Mouse (Mus musculus): ENCODE results near the gene Ak1.

The Ak1 gene

GRCm38 (mm10) chr2:32621517-32621859, at the start of gene Ak1:
Gene Ak1, plus strand, starts transcription at chr2:32621758.
- no peak for DNase-seq (ENCODE audit: low spot score in 2 of 2)

GRCm38 (mm10) chr2:32572196-32572595, 49.4 kb upstream of the Ak1 start:
- no peak for DNase-seq (ENCODE audit: low spot score in 2 of 2)

- DNase-seq (ENCODE audit: low spot score in 2 of 2), result no peak
Measured at GRCm38 (mm10) chr2:32574497-32574896, 47.1 kb upstream of the Ak1 start, which contains the start of gene Pip5kl1. Gene Pip5kl1, plus strand, starts transcription at chr2:32574797.

GRCm38 (mm10) chr2:32574901-32575585, 46.5 kb upstream of the Ak1 start:
- peak in 1 of 2 experiments; percentile 90 for DNase-seq (ENCODE audit: low spot score in 2 of 2)

GRCm38 (mm10) chr2:32575586-32576160, 45.9 kb upstream of the Ak1 start, which contains the start of gene 9430097D07Rik:
Gene 9430097D07Rik, minus strand, starts transcription at chr2:32575684.
- peak in 1 of 2 experiments; percentile 78 for DNase-seq (ENCODE audit: low spot score in 2 of 2)

GRCm38 (mm10) chr2:32576532-32576931, 45.0 kb upstream of the Ak1 start:
- DNase-seq (ENCODE audit: low spot score in 2 of 2), result no peak

- no peak for DNase-seq (ENCODE audit: low spot score in 2 of 2)
Measured at GRCm38 (mm10) chr2:32578146-32579046, 43.2 kb upstream of the Ak1 start.

GRCm38 (mm10) chr2:32581450-32582095, 40.0 kb upstream of the Ak1 start:
- peak; percentile 67 to 90 for DNase-seq (ENCODE audit: low spot score in 2 of 2)

GRCm38 (mm10) chr2:32582830-32583799, 38.4 kb upstream of the Ak1 start:
- DNase-seq (ENCODE audit: low spot score in 2 of 2), result peak in 1 of 2 experiments; percentile 94

- DNase-seq (ENCODE audit: low spot score in 2 of 2), result no peak
Measured at GRCm38 (mm10) chr2:32585149-32585714, 36.3 kb upstream of the Ak1 start.

- peak in 1 of 2 experiments; percentile 88 for DNase-seq (ENCODE audit: low spot score in 2 of 2)
Measured at GRCm38 (mm10) chr2:32586871-32587351, 34.6 kb upstream of the Ak1 start, which contains the start of gene St6galnac4. Gene St6galnac4, plus strand, starts transcription at chr2:32587095.

- no peak for DNase-seq (ENCODE audit: low spot score in 2 of 2)
Measured at GRCm38 (mm10) chr2:32587731-32588321, 33.7 kb upstream of the Ak1 start.

GRCm38 (mm10) chr2:32589213-32589795, 32.3 kb upstream of the Ak1 start:
- DNase-seq (ENCODE audit: low spot score in 2 of 2), result no peak

GRCm38 (mm10) chr2:32590224-32590623, 31.3 kb upstream of the Ak1 start:
- no peak for DNase-seq (ENCODE audit: low spot score in 2 of 2)

GRCm38 (mm10) chr2:32591249-32591648, 30.3 kb upstream of the Ak1 start:
- no peak for DNase-seq (ENCODE audit: low spot score in 2 of 2)

- no peak for DNase-seq (ENCODE audit: low spot score in 2 of 2)
Measured at GRCm38 (mm10) chr2:32596725-32597124, 24.8 kb upstream of the Ak1 start.

- no peak for DNase-seq (ENCODE audit: low spot score in 2 of 2)
Measured at GRCm38 (mm10) chr2:32597248-32597647, 24.3 kb upstream of the Ak1 start.

GRCm38 (mm10) chr2:32597699-32598098, 23.9 kb upstream of the Ak1 start:
- DNase-seq (ENCODE audit: low spot score in 2 of 2), result no peak

GRCm38 (mm10) chr2:32598506-32598905, 23.1 kb upstream of the Ak1 start:
- no peak for DNase-seq (ENCODE audit: low spot score in 2 of 2)

Data from left cerebral cortex, adult 9 months (tissue).